Mouse (Mus musculus): ENCODE data around the gene Etl4. TPM values are rescaled to one million over a fixed set of nuclear protein-coding genes. Genes with fewer than 3 reads are reported as not detected.

Etl4 gene
- total and polyA plus RNA-seq, 2 experiments from 2014 or later = 4.8 to 10.9 TPM

GRCm38 (mm10) chr2:20571940-20572339, 662.4 kb downstream of the Etl4 start:
- H3K9me3 ChIP-seq (ENCODE audit: low read length) = no peaks in the 10 kb centered on the region
- no peak overlapping the region for H3K27ac ChIP-seq (ENCODE audit: low read depth, low read length)
- no peak for ATAC-seq (ENCODE audit: low FRiP score)
- WGBS = 92% methylated on average over 1 of the region's 1 CpGs
- H3K4me1 ChIP-seq (ENCODE audit: insufficient read depth, low read length) = no peaks in the 10 kb centered on the region
- H3K4me2 ChIP-seq (ENCODE audit: low read depth, low read length, poor library complexity, severe bottlenecking) = no peak overlapping the region
- no peak for DNase-seq (ENCODE audit: low spot score)
- no peak overlapping the region for H3K9ac ChIP-seq (replicated peaks; ENCODE audit: low read length, poor library complexity, severe bottlenecking)
- H3K4me3 ChIP-seq (ENCODE audit: low read depth, low read length) = no peak overlapping the region
- no peaks in the 10 kb centered on the region for H3K36me3 ChIP-seq (ENCODE audit: insufficient read depth, low read length)
- TF ChIP-seq CTCF (IDR thresholded peaks at IDR 0.05) = no peak
- H3K27me3 ChIP-seq (ENCODE audit: insufficient read depth, low read length) = no peaks in the 10 kb centered on the region

- DNase-seq (ENCODE audit: low spot score) (no peak), ATAC-seq (ENCODE audit: low FRiP score) (no peak)
- WGBS = 81% methylated on average over 3 of the region's 3 CpGs
- TF ChIP-seq CTCF (IDR thresholded peaks at IDR 0.05) = no peak
- H3K9me3 ChIP-seq (ENCODE audit: low read length) = no peaks in the 10 kb centered on the region
- H3K27ac ChIP-seq (ENCODE audit: low read depth, low read length) = no peak overlapping the region
- H3K4me3 ChIP-seq (ENCODE audit: low read depth, low read length) = no peak overlapping the region
- no peak overlapping the region for H3K9ac ChIP-seq (replicated peaks; ENCODE audit: low read length, poor library complexity, severe bottlenecking)
- no peaks in the 10 kb centered on the region for H3K27me3 ChIP-seq (ENCODE audit: insufficient read depth, low read length)
- no peaks in the 10 kb centered on the region for H3K4me1 ChIP-seq (ENCODE audit: insufficient read depth, low read length)
- H3K36me3 ChIP-seq (ENCODE audit: insufficient read depth, low read length) = no peaks in the 10 kb centered on the region
- no peak overlapping the region for H3K4me2 ChIP-seq (ENCODE audit: low read depth, low read length, poor library complexity, severe bottlenecking)
Observed at GRCm38 (mm10) chr2:20580331-20580730, 670.8 kb downstream of the Etl4 start.

- H3K9ac ChIP-seq (replicated peaks; ENCODE audit: low read length, poor library complexity, severe bottlenecking) = no peak overlapping the region
- H3K9me3 ChIP-seq (ENCODE audit: low read length) = no peaks in the 10 kb centered on the region
- TF ChIP-seq CTCF (IDR thresholded peaks at IDR 0.05) = no peak
- H3K4me1 ChIP-seq (ENCODE audit: insufficient read depth, low read length) = no peaks in the 10 kb centered on the region
- H3K4me3 ChIP-seq (ENCODE audit: low read depth, low read length) = no peak overlapping the region
- H3K4me2 ChIP-seq (ENCODE audit: low read depth, low read length, poor library complexity, severe bottlenecking) = no peak overlapping the region
- H3K27me3 ChIP-seq (ENCODE audit: insufficient read depth, low read length) = no peaks in the 10 kb centered on the region
- H3K27ac ChIP-seq (ENCODE audit: low read depth, low read length) = no peak overlapping the region
- ATAC-seq (ENCODE audit: low FRiP score) (no peak), DNase-seq (ENCODE audit: low spot score) (no peak)
- H3K36me3 ChIP-seq (ENCODE audit: insufficient read depth, low read length) = no peaks in the 10 kb centered on the region
Observed at GRCm38 (mm10) chr2:20583032-20583431, 673.5 kb downstream of the Etl4 start.

- WGBS = 88% methylated on average over 6 of the region's 6 CpGs
- H3K9ac ChIP-seq (replicated peaks; ENCODE audit: low read length, poor library complexity, severe bottlenecking) = no peak overlapping the region
- no peaks in the 10 kb centered on the region for H3K4me1 ChIP-seq (ENCODE audit: insufficient read depth, low read length)
- TF ChIP-seq CTCF (IDR thresholded peaks at IDR 0.05) = no peak
- no peak for DNase-seq (ENCODE audit: low spot score)
- H3K4me2 ChIP-seq (ENCODE audit: low read depth, low read length, poor library complexity, severe bottlenecking) = no peak overlapping the region
- no peaks in the 10 kb centered on the region for H3K27me3 ChIP-seq (ENCODE audit: insufficient read depth, low read length)
- no peak for ATAC-seq (ENCODE audit: low FRiP score)
- no peak overlapping the region for H3K4me3 ChIP-seq (ENCODE audit: low read depth, low read length)
- no peak overlapping the region for H3K27ac ChIP-seq (ENCODE audit: low read depth, low read length)
- H3K9me3 ChIP-seq (ENCODE audit: low read length) = no peaks in the 10 kb centered on the region
- no peaks in the 10 kb centered on the region for H3K36me3 ChIP-seq (ENCODE audit: insufficient read depth, low read length)
Observed at GRCm38 (mm10) chr2:20583562-20584153, 674.1 kb downstream of the Etl4 start.

GRCm38 (mm10) chr2:20587913-20588312, 678.3 kb downstream of the Etl4 start:
- no peak overlapping the region for H3K4me2 ChIP-seq (ENCODE audit: low read depth, low read length, poor library complexity, severe bottlenecking)
- no peak overlapping the region for H3K27ac ChIP-seq (ENCODE audit: low read depth, low read length)
- H3K36me3 ChIP-seq (ENCODE audit: insufficient read depth, low read length) = no peaks in the 10 kb centered on the region
- no peak for DNase-seq (ENCODE audit: low spot score)
- no peak overlapping the region for H3K4me3 ChIP-seq (ENCODE audit: low read depth, low read length)
- ATAC-seq (ENCODE audit: low FRiP score) = no peak
- H3K27me3 ChIP-seq (ENCODE audit: insufficient read depth, low read length) = no peaks in the 10 kb centered on the region
- no peaks in the 10 kb centered on the region for H3K4me1 ChIP-seq (ENCODE audit: insufficient read depth, low read length)
- no peak for TF ChIP-seq CTCF (IDR thresholded peaks at IDR 0.05)
- no peak overlapping the region for H3K9ac ChIP-seq (replicated peaks; ENCODE audit: low read length, poor library complexity, severe bottlenecking)
- H3K9me3 ChIP-seq (ENCODE audit: low read length) = no peaks in the 10 kb centered on the region
- WGBS = 87% methylated on average over 2 of the region's 2 CpGs

- no peak for TF ChIP-seq CTCF (IDR thresholded peaks at IDR 0.05)
- Histone ChIP-seq H3K27me3 (ENCODE audit: insufficient read depth, low read length) (no peaks in the 10 kb centered on the region), H3K9ac (replicated peaks; ENCODE audit: low read length, poor library complexity, severe bottlenecking) (no peak overlapping the region), H3K4me3 (ENCODE audit: low read depth, low read length) (no peak overlapping the region), H3K4me2 (ENCODE audit: low read depth, low read length, poor library complexity, severe bottlenecking) (no peak overlapping the region), H3K36me3 (ENCODE audit: insufficient read depth, low read length) (no peaks in the 10 kb centered on the region), H3K4me1 (ENCODE audit: insufficient read depth, low read length) (no peaks in the 10 kb centered on the region), H3K9me3 (ENCODE audit: low read length) (no peaks in the 10 kb centered on the region), H3K27ac (ENCODE audit: low read depth, low read length) (no peak overlapping the region)
- DNase-seq (ENCODE audit: low spot score) (no peak), ATAC-seq (ENCODE audit: low FRiP score) (no peak)
Observed at GRCm38 (mm10) chr2:20588631-20589030, 679.1 kb downstream of the Etl4 start.

Measured in midbrain, postnatal 0 days (tissue).